Comparison of ENCODE assay signal across 28 mouse cellular contexts in the genomic region with DNA sequence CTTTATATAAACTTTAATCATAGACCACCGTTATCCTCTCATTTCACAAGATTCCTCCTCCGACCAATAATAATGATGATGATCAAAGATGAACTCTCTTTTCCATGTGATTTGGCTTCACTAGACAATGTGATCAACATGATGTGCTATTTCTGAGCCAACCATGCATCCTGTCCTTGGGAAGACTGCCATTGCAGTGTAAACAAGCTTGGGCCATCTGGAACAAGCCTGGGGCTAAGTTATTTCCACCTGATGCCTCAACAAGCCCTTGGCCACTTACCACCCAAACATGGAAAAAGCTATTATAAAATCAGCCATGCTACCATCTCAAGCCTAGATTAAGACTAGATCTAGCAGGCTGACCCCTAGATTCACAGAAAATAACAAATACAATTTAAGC.
DNase-seq lines count a peak whose midpoint lies in the region; ATAC-seq and TF ChIP-seq lines count a peak whose summit lies in the region.
"Had no signal": no experiment of that assay in that cellular context is flagged by ENCODE, and none has a peak within 500 bp of the region (broad histone marks: within the 10 kb centered on the region; RNA-seq: fewer than 3 reads in every experiment).

No protein-coding gene starts in this region.

- ATAC-seq in forebrain, embryonic 14.5 days = no peak
- no peak for ATAC-seq in forebrain, postnatal 0 days
- ATAC-seq: forebrain, embryonic 13.5 days; intestine, postnatal 0 days; liver, embryonic 12.5 days; lung, postnatal 0 days had no signal

- H3K27ac ChIP-seq in forebrain, embryonic 14.5 days (ENCODE audit: low read depth, low read length) = no peak overlapping the region
- H3K27ac ChIP-seq in forebrain, postnatal 0 days (ENCODE audit: low read depth, low read length) = no peak overlapping the region
- H3K27ac ChIP-seq in cerebellum, adult 2 months (ENCODE audit: insufficient read depth, low read length) = no peak overlapping the region
- H3K27ac ChIP-seq: forebrain, embryonic 13.5 days; hindbrain, embryonic 13.5 days; limb, embryonic 13.5 days; liver, embryonic 12.5 days; midbrain, embryonic 12.5 days; neural tube, embryonic 15.5 days; stomach, postnatal 0 days had no signal

- 89% methylated on average over 2 of the region's 2 CpGs for WGBS in forebrain, embryonic 14.5 days
- 87% methylated on average over 2 of the region's 2 CpGs for WGBS in forebrain, postnatal 0 days
- 56% methylated on average over 2 of the region's 2 CpGs for WGBS in cerebellum, adult 2 months

- no peaks in the 10 kb centered on the region for H3K4me1 ChIP-seq in forebrain, embryonic 14.5 days (ENCODE audit: control insufficient read depth, insufficient read depth, low read length)
- no peaks in the 10 kb centered on the region for H3K4me1 ChIP-seq in forebrain, postnatal 0 days (ENCODE audit: insufficient read depth)
- peaks cover 3% of the 10 kb centered on the region; the same call in 1 of the 2 replicates for H3K4me1 ChIP-seq in cerebellum, adult 2 months (ENCODE audit: control insufficient read depth, insufficient read depth, low read length)
- H3K4me1 ChIP-seq: forebrain, embryonic 13.5 days; limb, embryonic 13.5 days; liver, embryonic 12.5 days; megakaryocyte, embryonic 14.5 days; midbrain, embryonic 12.5 days; neural tube, embryonic 15.5 days had no signal

- TF ChIP-seq POLR2A in cerebellum, adult 2 months (IDR thresholded peaks at IDR 0.05; ENCODE audit: borderline replicate concordance, insufficient read depth, low read length) = no peak

- no peak overlapping the region for H3K4me3 ChIP-seq in forebrain, embryonic 14.5 days (ENCODE audit: low read depth, low read length)
- no peak overlapping the region for H3K4me3 ChIP-seq in forebrain, postnatal 0 days (ENCODE audit: low read depth, low read length)
- H3K4me3 ChIP-seq in cerebellum, adult 2 months (replicated peaks; ENCODE audit: insufficient read depth, low read depth, low read length) = no peak overlapping the region
- H3K4me3 ChIP-seq: forebrain, embryonic 13.5 days; hindbrain, embryonic 13.5 days; limb, embryonic 13.5 days; liver, embryonic 12.5 days; megakaryocyte, embryonic 14.5 days; midbrain, embryonic 12.5 days; neural tube, embryonic 15.5 days had no signal

- no peaks in the 10 kb centered on the region for H3K27me3 ChIP-seq in forebrain, embryonic 14.5 days (replicated peaks; ENCODE audit: control insufficient read depth, insufficient read depth, low read length)
- H3K27me3 ChIP-seq in forebrain, postnatal 0 days (ENCODE audit: insufficient read depth, low read length) = no peaks in the 10 kb centered on the region
- no peaks in the 10 kb centered on the region for H3K27me3 ChIP-seq in cerebellum, adult 2 months (ENCODE audit: control insufficient read depth, insufficient read depth, low read length)
- H3K27me3 ChIP-seq: limb, embryonic 13.5 days; liver, embryonic 12.5 days; megakaryocyte, embryonic 14.5 days; midbrain, embryonic 12.5 days had no signal

- peak; percentile 28 for DNase-seq in forebrain, embryonic 14.5 days (ENCODE audit: low spot score)
- no peak for DNase-seq in forebrain, postnatal 0 days
- DNase-seq in brain, adult 2 months (ENCODE audit: low read depth, low spot score) = peak; percentile 35
- DNase-seq in cerebellum, adult 2 months = peak; percentile 18 to 57
- DNase-seq in cerebellum, postnatal 25 days = peak; percentile 20 to 45
- no peak for DNase-seq in kidney, postnatal 10 days
- no peak for DNase-seq in neural tube, embryonic 10.5 days (ENCODE audit: extremely low spot score, low spot score)
- DNase-seq: adrenal gland, postnatal 14 days; gastrocnemius, postnatal 25 days; heart, adult 11 months; heart, postnatal 36 days; kidney, adult 9 months; kidney, postnatal 14 days; lung, adult 18-20 months; lung, postnatal 4 days; thymus, adult 18-20 months; thymus, postnatal 36 days had no signal

- no peaks in the 10 kb centered on the region for H3K9me3 ChIP-seq in forebrain, embryonic 14.5 days (replicated peaks; ENCODE audit: control insufficient read depth, low read length)
- H3K9me3 ChIP-seq in forebrain, postnatal 0 days (ENCODE audit: low read length) = no peaks in the 10 kb centered on the region
- H3K9me3 ChIP-seq: forebrain, embryonic 13.5 days; hindbrain, embryonic 13.5 days; limb, embryonic 13.5 days; liver, embryonic 12.5 days; megakaryocyte, embryonic 14.5 days; midbrain, embryonic 12.5 days; neural tube, embryonic 15.5 days had no signal

- H3K4me2 ChIP-seq in forebrain, embryonic 14.5 days (ENCODE audit: low read length) = no peak overlapping the region
- no peak overlapping the region for H3K4me2 ChIP-seq in forebrain, postnatal 0 days (ENCODE audit: low read depth)
- H3K4me2 ChIP-seq: forebrain, embryonic 13.5 days; heart, embryonic 11.5 days; hindbrain, embryonic 13.5 days; limb, embryonic 13.5 days; liver, embryonic 12.5 days; midbrain, embryonic 12.5 days; neural tube, embryonic 15.5 days had no signal

- no peak for TF ChIP-seq CTCF in forebrain, postnatal 0 days (IDR thresholded peaks at IDR 0.05; ENCODE audit: low read depth)
- TF ChIP-seq CTCF in cerebellum, adult 2 months (IDR thresholded peaks at IDR 0.05; ENCODE audit: borderline replicate concordance, insufficient read depth, low read depth, low read length) = no peak

- no peak overlapping the region for H3K9ac ChIP-seq in forebrain, embryonic 14.5 days (ENCODE audit: low read length)
- no peak overlapping the region for H3K9ac ChIP-seq in forebrain, postnatal 0 days
- H3K9ac ChIP-seq: forebrain, embryonic 13.5 days; hindbrain, embryonic 13.5 days; limb, embryonic 13.5 days; liver, embryonic 12.5 days; midbrain, embryonic 12.5 days; neural tube, embryonic 15.5 days had no signal

- no peaks in the 10 kb centered on the region for H3K36me3 ChIP-seq in forebrain, embryonic 14.5 days (ENCODE audit: control insufficient read depth, insufficient read depth, low read length)
- H3K36me3 ChIP-seq in forebrain, postnatal 0 days (ENCODE audit: insufficient read depth) = no peaks in the 10 kb centered on the region
- H3K36me3 ChIP-seq: hindbrain, embryonic 13.5 days; limb, embryonic 13.5 days; liver, embryonic 12.5 days; midbrain, embryonic 12.5 days; neural tube, embryonic 15.5 days had no signal

Comparison
In these comparisons a context has a peak if more than half of its experiments do, and no peak if none do; other contexts are left out.
1. DNase-seq: peak in forebrain, embryonic 14.5 days (single experiment), brain, adult 2 months (single experiment), cerebellum, adult 2 months (2 of 2) and cerebellum, postnatal 25 days (2 of 2); none in forebrain, postnatal 0 days (single experiment), kidney, postnatal 10 days (single experiment) and neural tube, embryonic 10.5 days (single experiment).